Mouse (Mus musculus) mesoderm, embryonic 11.5 days (tissue): ENCODE measurements around the gene Ptk6.

Source experiments
- DNase-seq: peaks from one replicate; pipeline ENCODE4 v3.0.0-alpha.2; 2012; ENCODE audit warnings: low read depth, low spot score

Gene Ptk6

DNA sequence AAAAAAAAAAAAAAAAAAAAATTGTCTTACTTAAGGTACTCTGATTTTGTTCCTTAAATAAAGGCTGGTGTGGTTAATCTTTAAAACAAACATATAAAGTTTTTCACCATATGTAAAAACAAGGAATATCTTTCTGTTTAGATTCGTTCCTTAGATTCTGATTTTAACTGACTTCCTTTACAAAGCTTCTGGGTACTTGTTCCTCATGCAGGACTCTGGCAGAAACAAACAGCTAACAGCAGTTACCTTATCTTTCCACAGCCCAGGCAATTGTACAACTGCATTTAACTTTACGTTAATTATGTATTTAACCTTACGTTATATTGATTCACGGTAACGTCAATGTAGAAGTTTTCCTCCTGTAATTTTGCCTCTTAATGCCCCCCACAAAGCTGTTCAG, 36.1 kb downstream of the Ptk6 start:
- no peak for DNase-seq

DNA sequence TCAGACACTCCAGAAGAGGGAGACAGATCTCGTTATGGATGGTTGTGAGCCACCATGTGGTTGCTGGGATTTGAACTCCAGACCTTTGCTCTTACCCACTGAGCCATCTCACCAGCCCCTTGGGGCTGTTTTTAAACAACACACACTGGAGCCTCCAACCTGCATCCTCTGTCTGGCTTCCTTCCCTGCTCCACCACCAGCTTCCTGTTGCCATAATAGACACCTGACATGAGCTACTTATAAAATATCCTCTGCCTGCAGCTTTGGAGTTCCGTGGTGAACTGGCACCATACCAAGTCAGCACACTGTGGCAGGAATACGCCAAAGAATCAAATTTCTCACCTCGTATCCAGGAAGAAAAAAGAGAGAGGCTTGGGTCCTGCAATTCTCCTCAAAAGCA, 41.8 kb downstream of the Ptk6 start:
- DNase-seq: no peak

DNA sequence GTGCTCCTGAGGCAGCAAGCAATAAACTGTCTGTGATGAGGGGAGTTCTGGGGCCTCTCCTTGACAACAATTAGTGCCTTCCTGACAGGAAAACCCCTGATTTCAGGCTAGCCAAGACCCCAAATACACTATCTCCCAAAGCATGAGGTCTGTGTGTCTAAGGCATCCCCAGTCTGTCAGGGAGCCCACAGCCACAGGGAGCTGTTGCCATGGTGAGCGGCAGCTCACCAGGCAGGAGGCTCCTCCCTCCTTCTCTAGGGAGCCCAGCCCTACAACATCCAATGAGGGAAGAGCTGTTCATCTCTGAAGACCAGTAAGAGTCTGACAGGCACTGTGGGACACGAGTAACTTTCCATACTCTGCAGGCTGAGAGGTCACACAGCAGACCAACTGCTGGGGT, 42.8 kb downstream of the Ptk6 start:
- DNase-seq: peak; percentile 66

DNA sequence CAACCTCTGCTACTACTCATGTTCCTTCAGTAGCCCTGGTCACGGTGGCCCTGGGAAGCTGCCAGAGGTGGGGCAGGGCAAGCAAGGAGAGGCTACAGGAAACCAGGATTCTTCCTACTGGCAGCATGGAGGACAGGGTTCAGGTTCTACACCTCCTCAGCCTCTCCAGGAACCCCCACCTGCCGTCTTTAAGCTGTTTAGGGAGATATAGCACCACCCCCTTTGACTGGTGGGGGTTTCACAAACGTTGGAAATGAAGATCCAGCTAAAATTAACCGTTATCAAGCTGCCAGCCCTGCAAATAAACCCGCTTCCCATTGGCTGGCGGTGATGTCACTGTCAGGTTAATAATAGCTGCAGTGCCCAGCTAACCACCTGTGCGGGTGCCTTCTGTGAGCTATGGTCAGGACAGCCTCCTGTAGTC, 43.5 kb downstream of the Ptk6 start:
- DNase-seq: no peak

DNA sequence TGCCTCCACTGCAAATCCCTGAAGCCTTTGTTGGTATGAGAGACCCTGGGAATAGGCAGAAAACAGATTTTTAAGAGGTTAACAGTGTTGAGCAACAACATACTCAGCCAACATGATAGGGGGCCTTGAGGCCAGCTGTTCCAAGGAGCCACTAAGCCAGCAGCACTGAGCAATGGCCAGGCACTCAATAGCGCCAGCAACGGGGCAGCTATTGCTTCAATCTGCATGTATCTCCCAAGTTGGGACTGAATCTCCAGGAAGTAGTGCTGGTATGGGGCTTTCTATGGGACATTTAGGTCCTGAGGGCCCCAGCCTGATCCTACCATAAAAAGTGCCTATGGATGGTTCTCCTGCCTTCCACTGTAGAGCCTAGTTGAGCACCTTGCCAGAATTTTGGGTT, 44.1 kb downstream of the Ptk6 start:
- DNase-seq: no peak

DNA sequence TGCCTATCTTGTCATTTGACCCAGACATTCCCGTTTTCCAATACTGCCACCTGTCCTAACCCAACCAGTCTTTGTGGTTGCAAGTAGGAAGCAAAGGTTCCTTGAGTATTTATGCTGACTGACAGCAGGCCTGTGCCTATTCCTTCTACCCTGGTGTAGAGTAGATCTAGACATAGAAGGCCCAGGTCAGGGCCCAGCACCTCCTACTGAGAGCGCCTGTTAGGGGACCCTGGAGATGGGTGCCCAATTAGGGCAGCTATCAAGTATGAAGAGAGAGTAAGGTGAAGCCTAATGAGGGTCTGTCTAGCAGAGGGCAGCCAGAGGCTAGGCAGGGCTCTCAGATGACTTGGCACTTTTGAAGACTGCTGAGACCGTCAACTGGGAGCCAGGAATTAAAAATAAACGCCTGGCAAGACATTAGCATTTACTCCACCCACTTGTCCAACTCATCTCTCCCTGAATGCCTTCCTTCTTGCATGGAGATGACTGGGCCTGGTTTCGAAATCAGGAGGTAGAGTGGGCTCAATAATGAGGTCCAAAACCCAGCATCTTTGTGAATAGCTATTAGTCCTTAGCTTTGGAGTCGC, 44.8 kb downstream of the Ptk6 start:
- no peak for DNase-seq

DNA sequence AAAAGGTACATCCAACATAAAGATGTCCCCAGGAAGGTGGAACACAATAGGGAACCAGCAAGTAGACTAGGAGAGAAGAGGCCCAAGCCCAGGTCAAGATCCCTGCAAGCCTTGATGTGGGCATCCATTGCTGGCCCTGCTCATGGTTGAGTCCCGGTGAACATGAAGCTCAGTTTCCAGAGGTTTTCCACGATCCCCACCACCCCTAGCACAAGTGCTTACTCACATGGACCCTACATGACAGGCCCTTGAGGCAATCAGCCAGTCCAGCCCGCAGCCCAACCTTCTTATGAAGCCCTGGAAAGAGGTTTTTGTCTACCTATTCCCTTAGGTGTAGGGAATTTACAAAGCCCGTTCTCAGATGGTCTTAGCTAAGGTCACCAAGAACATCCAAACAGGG, 45.4 kb downstream of the Ptk6 start:
- no peak for DNase-seq

DNA sequence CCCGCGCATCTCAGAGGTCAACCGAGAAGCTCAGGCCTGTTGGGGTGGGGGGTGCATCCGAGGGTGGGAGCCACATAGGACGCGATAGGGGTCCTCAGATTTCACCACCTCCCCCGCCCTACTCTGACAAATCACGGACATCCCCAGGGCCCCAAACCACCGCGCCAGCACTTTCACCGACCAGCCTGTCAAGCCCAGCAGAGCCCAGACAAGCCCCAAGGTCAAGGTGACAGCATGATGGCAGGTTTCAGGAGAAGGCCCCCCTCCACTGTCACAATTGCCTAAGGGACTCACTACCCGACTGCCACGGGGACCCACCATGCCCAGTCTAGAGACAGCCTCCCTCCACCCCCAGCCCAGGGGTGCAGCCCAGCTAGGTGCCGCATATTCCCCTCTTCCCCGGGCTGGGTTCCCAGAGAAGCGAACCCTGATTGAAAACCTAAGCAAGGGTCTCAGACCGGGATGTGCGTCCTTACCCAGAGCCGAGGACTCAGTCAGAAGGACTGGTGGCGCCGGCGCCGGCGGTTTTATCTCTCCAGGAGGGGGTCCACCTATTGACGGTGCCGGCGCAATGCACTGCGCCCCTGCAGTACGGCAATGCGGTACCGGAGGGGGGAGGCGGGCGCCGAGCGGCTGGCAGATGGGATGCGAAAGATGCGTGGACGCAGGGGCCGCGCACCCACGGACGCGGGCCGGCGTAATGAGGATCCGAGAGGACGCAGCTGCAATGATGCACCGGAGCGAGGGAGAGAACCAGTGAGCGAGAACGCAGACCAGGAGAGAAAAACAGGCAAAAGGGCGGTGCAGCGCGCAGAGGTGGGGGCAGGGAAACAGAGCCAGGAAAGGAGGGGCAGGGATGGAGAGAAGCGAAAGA, 46.1 kb downstream of the Ptk6 start, which contains the start of gene Eef1a2:
TSS of gene Eef1a2 (minus strand) at position 767 of the 874 bp plus-strand sequence.
- DNase-seq: no peak

DNA sequence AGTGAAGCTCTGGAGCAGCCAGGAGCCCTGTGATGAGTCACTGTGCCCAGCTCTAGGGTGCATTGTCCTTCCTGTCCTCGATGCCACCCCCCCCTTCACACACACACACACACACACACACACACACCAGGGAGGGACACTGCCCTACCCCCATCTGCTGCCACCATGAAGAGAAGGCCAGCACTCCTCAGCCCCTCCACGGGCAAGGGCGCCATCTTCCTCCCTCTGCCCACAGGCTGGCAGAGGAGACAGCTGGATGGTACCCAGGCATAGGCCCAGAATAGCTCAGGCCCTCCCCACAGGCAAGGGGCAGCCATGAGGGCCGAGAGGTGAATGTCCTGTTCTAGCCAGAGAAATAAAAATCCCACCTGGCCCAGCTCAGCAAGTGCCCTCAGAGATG, 46.8 kb downstream of the Ptk6 start:
- DNase-seq: no peak

DNA sequence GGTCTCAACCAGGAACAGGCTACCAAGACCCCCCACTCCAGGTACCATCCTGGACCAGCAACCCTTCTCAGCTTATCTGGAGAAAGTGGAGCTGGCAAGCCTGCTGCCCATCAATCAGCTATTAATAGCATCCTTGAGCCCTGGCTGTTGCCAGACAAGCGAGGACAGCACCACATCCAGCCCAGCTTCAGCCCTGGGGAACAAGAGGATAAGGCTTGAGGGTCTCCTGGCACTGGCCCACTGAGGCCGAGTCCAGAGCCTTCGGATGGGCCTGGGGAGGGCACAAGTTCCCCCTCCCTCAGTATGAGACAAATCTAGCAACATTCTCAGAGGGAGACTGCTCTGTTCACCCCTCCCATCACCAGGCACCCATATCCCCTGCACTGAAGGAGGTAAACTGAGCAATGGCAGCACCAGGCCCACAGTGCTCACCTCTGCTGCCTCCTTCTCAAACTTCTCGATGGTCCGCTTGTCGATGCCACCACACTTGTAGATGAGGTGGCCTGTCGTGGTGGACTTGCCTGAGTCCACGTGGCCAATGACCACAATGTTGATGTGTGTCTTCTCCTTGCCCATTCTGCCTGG, 47.7 kb downstream of the Ptk6 start:
- DNase-seq: no peak

DNA sequence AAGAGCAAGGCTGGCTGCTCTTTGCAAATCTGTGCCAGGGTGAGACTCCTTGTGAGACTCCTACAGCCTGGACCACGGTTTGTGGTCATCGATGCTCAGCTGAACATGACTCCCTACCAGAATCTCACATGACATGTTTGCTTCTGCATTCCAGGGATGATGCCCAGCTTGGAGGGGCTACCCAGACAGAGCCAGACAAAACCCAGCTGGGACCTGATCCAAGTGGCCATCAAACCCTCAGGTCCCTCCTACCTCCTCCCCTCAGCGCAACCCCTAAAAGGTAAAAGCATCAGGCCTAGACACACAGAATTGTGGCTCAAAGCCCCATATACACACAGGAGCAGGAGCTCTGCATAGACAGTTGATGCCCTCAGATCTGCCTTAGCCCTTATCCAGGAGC, 48.2 kb downstream of the Ptk6 start:
- DNase-seq: no peak

DNA sequence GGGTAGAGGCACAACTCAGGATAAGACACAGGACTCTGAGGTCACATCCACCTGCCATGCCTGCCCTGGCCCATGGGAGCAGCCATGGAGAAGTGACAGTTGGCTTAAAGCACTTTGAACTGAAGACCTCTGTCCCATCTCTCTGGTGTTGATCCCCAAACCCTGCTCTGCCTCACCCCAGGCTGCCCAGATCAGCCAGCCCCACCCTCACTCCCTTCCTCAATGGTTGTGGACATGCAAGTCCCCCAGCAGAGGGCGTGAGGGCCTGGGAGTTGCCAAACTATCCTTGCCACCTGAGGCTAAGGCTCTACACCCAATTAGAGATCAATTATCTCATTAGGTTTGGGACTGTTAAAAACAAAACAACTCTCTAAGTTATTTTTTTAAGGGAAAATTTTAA, 48.8 kb downstream of the Ptk6 start:
- no peak for DNase-seq

DNA sequence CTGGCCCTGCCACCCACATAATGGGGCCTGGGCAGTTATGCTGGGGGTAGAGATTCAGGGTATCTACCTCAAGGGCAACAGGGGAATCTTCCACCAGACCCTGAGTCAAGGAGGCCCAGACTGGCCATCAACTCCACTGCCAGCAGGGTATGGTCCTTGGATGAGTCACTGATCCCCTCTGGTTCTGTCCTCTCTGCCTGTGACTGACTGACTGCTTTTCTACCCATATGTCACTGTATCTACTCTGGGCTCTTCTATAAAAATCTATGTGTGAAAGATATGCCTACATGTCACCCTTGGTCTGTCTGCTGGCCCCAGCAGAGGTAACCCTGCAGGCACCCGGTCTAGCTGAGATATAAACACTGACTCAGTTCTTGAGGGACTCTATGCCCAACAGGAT, 49.5 kb downstream of the Ptk6 start:
- DNase-seq: no peak

DNA sequence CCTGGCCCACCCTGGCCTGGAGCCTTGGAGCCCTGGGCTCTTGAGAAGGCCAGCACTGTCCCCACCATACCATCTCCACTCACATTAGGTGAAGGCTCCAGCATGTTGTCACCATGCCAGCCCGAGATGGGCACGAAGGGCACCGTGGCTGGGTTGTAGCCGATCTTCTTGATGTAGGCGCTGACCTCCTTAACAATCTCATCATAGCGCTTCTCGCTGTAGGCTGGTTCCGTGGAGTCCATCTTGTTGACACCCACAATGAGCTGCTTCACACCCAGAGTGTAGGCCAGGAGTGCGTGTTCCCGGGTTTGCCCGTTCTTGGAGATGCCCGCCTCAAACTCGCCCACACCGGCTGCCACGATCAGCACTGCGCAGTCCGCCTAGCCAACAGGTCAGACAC, 49.9 kb downstream of the Ptk6 start:
- DNase-seq: no peak

DNA sequence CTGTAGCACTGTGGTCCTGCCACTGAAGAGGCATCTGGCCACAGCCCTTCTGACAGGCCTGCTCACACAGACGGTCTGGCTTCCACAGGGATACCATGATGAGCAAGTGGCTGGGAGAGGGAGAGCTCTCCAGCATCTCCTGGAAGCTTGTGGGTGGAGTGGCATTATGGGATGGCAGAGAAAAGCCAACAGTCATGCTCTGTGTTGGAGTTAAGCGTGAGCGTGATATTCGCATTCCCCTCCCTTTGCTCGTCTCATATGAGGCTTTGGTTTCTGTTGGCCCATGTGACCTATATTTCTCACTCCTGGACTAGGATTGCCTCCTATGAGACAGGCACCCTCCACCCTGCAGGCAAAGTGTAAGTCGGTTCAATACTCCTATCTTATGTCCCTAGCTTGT, 52.3 kb downstream of the Ptk6 start:
- DNase-seq: no peak

DNA sequence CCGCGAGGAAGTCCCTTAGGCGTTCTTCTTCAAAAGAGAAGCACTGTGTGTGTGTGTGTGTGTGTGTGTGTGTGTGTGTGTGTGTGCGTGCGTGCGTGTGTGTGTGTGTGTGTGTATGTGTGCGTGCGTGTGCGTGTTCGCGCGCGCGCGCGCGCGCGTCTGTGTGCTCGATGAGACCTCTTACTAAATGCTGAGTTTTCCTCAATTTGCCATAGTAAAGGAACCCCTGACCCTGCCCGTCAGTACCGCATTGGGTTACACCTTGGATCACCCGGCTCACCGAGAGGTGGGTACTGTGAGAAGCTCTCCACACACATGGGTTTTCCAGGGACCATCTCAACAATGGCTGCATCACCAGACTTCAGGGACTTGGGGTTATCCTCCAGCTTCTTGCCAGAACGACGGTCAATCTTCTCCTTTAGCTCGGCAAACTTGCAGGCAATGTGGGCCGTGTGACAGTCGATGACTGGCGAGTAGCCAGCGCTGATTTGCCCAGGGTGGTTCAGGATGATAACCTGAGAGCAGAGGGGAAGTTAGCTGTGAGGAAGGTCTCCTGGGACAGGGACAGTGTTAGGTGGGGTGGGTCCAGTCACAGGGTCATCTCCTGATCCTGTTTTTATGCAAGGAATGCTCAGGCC, 54.2 kb downstream of the Ptk6 start:
- DNase-seq: no peak

DNA sequence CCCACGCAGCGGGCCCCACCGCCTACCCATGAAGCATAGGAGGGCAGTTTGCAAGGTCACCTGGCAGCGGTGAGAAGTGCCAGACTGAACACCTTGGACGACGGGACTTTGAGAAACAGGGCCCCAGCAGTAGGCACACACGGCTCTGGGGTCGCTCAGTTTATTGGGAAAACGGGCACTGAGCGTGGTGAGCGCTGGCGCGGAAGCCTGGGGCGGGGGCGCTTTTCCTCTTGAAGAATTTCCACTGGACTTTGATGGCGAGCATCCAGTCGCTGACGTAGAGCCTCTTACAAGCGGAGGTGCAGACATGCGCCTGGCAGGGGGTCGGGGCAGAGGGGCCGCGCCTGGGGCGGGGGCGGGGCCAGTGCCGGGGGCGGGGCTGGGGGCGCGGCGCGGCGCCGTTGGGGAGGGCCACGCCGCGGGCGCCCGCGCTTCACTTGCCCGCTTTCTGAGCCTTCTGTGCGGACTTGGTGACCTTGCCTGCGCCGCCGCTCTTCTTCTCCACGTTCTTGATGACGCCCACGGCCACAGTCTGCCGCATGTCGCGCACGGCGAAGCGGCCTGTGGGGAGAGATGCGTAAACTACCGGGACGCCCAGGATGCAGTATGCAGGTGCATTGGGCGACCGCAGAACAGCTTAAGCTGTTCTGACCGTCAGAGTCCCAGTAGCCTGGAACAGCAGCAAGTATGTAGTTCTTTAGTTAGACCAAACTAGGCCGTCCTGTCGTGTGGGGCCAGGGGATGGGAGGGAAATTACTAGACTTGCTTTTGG, 54.9 kb downstream of the Ptk6 start:
- peak; percentile 49 for DNase-seq

DNA sequence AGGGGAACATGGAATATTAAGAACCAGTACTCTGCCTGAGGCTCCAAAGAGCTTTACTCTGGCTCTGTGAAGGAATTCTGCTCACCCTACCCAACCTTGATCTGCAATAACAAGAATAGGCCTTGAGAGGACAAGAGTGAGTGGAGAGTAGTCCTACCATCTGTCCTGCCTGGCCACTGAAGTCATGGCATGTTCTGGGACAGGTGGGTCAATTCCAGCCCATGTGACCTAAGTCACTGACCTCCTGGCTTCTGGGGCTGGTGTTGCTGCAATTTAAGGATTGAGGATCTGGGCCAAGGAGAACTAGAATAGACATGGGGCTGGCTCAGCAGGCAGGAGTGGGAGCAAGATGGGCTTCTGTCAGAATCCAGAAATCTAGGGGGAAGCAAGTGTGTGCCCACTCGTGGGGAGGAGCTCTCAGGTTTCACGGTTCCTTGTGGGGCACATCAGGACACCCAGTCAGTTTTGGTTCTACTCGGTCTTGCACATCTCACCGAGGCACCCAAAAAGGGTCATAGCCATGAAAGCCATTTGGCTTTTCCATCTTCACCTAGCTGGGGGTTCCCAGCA, 55.5 kb downstream of the Ptk6 start:
- DNase-seq: no peak

DNA sequence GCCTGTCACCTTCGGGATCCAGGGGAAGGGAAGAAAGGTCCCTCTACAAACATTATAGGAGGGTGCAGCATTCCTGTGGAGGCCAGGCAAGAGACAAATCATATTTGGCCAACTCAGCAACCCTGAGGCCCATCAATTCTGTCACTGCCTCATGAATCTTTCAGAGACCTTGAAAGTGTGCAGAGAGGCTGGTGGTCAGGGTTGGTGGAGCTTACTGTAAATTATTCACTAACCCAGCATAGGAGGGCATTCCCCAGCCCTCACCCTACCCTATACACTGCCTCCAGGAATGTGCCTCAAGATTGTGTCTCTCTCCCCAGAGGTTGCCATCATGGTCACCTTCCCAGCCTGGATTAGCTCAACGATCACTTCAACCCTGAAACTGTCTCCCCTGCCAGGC, 57.9 kb downstream of the Ptk6 start:
- no peak for DNase-seq
